Comparison of ENCODE assay signal across 9 mouse cellular contexts in the genomic region with DNA sequence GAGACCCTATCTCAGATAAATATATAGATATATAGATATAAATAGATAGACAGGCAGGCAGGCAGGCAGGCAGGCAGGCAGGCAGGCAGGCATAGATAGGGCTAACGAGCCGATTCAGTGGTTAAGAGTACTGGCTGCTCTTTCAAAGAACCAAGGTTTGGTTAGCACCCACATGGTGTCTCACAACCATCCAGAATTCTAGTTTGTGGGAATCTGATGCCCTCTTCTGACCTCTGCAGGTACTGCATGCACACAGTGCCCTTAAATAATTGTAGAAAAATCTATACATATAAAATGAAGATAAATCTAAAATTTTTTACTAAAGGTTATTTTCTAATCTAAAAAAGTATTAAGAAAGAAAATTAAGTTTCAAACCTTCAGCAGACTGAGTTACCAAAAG. TPM values are rescaled to one million over a fixed set of nuclear protein-coding genes. Genes with fewer than 3 reads are reported as not detected.
DNase-seq lines count a peak whose midpoint lies in the region; ATAC-seq and TF ChIP-seq lines count a peak whose summit lies in the region.
"Had no signal": no experiment of that assay in that cellular context is flagged by ENCODE, and none has a peak within 500 bp of the region (broad histone marks: within the 10 kb centered on the region; RNA-seq: fewer than 3 reads in every experiment).

No protein-coding gene starts in this region.

- H3K9ac ChIP-seq in intestine, postnatal 0 days (ENCODE audit: low read depth, low read length): no peak overlapping the region
- no peak overlapping the region for H3K9ac ChIP-seq in intestine, embryonic 15.5 days
- H3K9ac ChIP-seq: neural tube, embryonic 12.5 days had no signal

- H3K27me3 ChIP-seq in intestine, postnatal 0 days (replicated peaks; ENCODE audit: control insufficient read depth, insufficient read depth, low read length): no peaks in the 10 kb centered on the region
- no peaks in the 10 kb centered on the region for H3K27me3 ChIP-seq in intestine, embryonic 15.5 days (replicated peaks)
- H3K27me3 ChIP-seq in thymus, adult 2 months (ENCODE audit: control insufficient read depth, insufficient read depth, low read length): no peaks in the 10 kb centered on the region
- H3K27me3 ChIP-seq: neural tube, embryonic 12.5 days had no signal

- 88% methylated on average over 2 of the region's 2 CpGs for WGBS in intestine, postnatal 0 days
- 67% methylated on average over 2 of the region's 2 CpGs for WGBS in intestine, embryonic 15.5 days
- 57% methylated on average over 2 of the region's 2 CpGs for WGBS in thymus, adult 2 months

- no peaks in the 10 kb centered on the region for H3K9me3 ChIP-seq in intestine, postnatal 0 days (ENCODE audit: control insufficient read depth)
- no peaks in the 10 kb centered on the region for H3K9me3 ChIP-seq in intestine, embryonic 15.5 days
- H3K9me3 ChIP-seq: neural tube, embryonic 12.5 days had no signal

- no peak overlapping the region for H3K4me2 ChIP-seq in intestine, postnatal 0 days (replicated peaks; ENCODE audit: low read depth)
- H3K4me2 ChIP-seq in intestine, embryonic 15.5 days (replicated peaks): no peak overlapping the region
- H3K4me2 ChIP-seq: neural tube, embryonic 12.5 days had no signal

- no peak overlapping the region for H3K27ac ChIP-seq in intestine, postnatal 0 days (ENCODE audit: low read depth, low read length)
- H3K27ac ChIP-seq in intestine, embryonic 15.5 days: no peak overlapping the region
- no peak overlapping the region for H3K27ac ChIP-seq in thymus, adult 2 months (ENCODE audit: control insufficient read depth, insufficient read depth, low read length)
- H3K27ac ChIP-seq: neural tube, embryonic 12.5 days had no signal

- no peak overlapping the region for H3K4me3 ChIP-seq in intestine, postnatal 0 days (ENCODE audit: low read depth, low read length)
- H3K4me3 ChIP-seq in intestine, embryonic 15.5 days (replicated peaks): no peak overlapping the region
- H3K4me3 ChIP-seq in thymus, adult 2 months (ENCODE audit: control insufficient read depth, insufficient read depth, low read length): no peak overlapping the region
- H3K4me3 ChIP-seq: neural tube, embryonic 12.5 days had no signal

- H3K36me3 ChIP-seq in intestine, postnatal 0 days (ENCODE audit: control insufficient read depth, insufficient read depth): peaks cover 50% of the 10 kb centered on the region
- H3K36me3 ChIP-seq in intestine, embryonic 15.5 days: peaks cover 19% of the 10 kb centered on the region
- H3K36me3 ChIP-seq in thymus, adult 2 months (ENCODE audit: control insufficient read depth, insufficient read depth, low read length): peaks cover 31% of the 10 kb centered on the region

- DNase-seq in thymus, adult 2 months: peak; percentile 44
- DNase-seq in thymus, adult 18-20 months: no peak
- peak; percentile 13 for DNase-seq in embryo, embryonic 11.5 days (ENCODE audit: low read depth, low spot score)
- peak; percentile 72 for DNase-seq in thymus, postnatal 4 days
- DNase-seq in layer of hippocampus, adult 9-10 months (ENCODE audit: low spot score): no peak

- no peaks in the 10 kb centered on the region for H3K4me1 ChIP-seq in intestine, postnatal 0 days (replicated peaks; ENCODE audit: control insufficient read depth, insufficient read depth, low read length)
- no peaks in the 10 kb centered on the region for H3K4me1 ChIP-seq in intestine, embryonic 15.5 days (replicated peaks)
- H3K4me1 ChIP-seq in thymus, adult 2 months (replicated peaks; ENCODE audit: control insufficient read depth, insufficient read depth, low read length): no peaks in the 10 kb centered on the region
- H3K4me1 ChIP-seq: neural tube, embryonic 12.5 days had no signal

- peak; percentile 60 for TF ChIP-seq CTCF in intestine, postnatal 0 days (IDR thresholded peaks at IDR 0.05; ENCODE audit: low read depth)
- TF ChIP-seq CTCF in thymus, adult 2 months (IDR thresholded peaks at IDR 0.05; ENCODE audit: borderline replicate concordance, control insufficient read depth, extremely low read depth, insufficient read depth, low read length, poor library complexity): no peak

- ATAC-seq in intestine, postnatal 0 days: no peak
- no peak for ATAC-seq in intestine, embryonic 15.5 days
- ATAC-seq in inflammation-experienced regulatory T-cells, adult 6 months: no peak

- no peak for TF ChIP-seq POLR2A in thymus, adult 2 months (IDR thresholded peaks at IDR 0.05; ENCODE audit: control insufficient read depth, extremely low read depth, insufficient read depth, low read length, poor library complexity)

RNA-seq across cellular contexts. Expression of a gene that starts 45.7 kb away (rescaled TPM):
- 15.9 and 17.7 TPM in 2 replicates for polyA plus RNA-seq in intestine, postnatal 0 days (2015; fragmentation: Nextera tagmentation; extraction: Ambion mirVana)
- 24.4 and 28.9 TPM in 2 replicates for polyA plus RNA-seq in intestine, embryonic 15.5 days (2015; fragmentation: Nextera tagmentation; extraction: Ambion mirVana)
- 25.2 and 26.3 TPM in 2 replicates for polyA plus RNA-seq in thymus, adult 2 months (2012; rRNA removed)
- polyA plus RNA-seq in inflammation-experienced regulatory T-cells, adult 6 months (2017; shearing (Covaris generic)): 10 to 100 TPM; 39.4 to 43.7 (median 42.1) TPM

Comparison
In these comparisons a context has a peak if more than half of its experiments do, and no peak if none do; other contexts are left out.
1. DNase-seq: peak in thymus, adult 2 months (single experiment), embryo, embryonic 11.5 days (single experiment) and thymus, postnatal 4 days (single experiment); none in thymus, adult 18-20 months (0 of 2) and layer of hippocampus, adult 9-10 months (single experiment).